Mouse (Mus musculus) midbrain, embryonic 16.5 days (tissue): ENCODE measurements around the gene Gsn. TPM values are rescaled to one million over a fixed set of nuclear protein-coding genes. Genes with fewer than 3 reads are reported as not detected.

Source experiments
- ATAC-seq: fragments of 200-750 bp; cut with Nextera tagmentation; 2 replicates; pipeline ENCODE4 v1.8.0; 2017; ENCODE audit warnings: moderate TSS enrichment
- H3K27ac ChIP-seq: fragments of 300-500 bp; sonication (generic); 2 replicates; pipeline ENCODE4 v1.5.1; 2014; ENCODE audit warnings: mild to moderate bottlenecking, low read length, mixed read lengths
- H3K27me3 ChIP-seq: fragments of 300-500 bp; sonication (generic); 2 replicates; pipeline ENCODE4 v1.6.1; 2014; ENCODE audit warnings: low read depth, low read length, mixed read lengths; ENCODE audit not compliant: control insufficient read depth, insufficient read depth
- H3K36me3 ChIP-seq: fragments of 300-500 bp; sonication (generic); 2 replicates; pipeline ENCODE4 v1.6.1; 2014; ENCODE audit warnings: mild to moderate bottlenecking, low read length, moderate library complexity, mixed read lengths; ENCODE audit not compliant: control insufficient read depth, insufficient read depth
- H3K4me1 ChIP-seq: fragments of 300-500 bp; sonication (generic); 2 replicates; pipeline ENCODE4 v1.6.1; 2014; ENCODE audit warnings: mild to moderate bottlenecking, low read length, mixed read lengths; ENCODE audit not compliant: control insufficient read depth, insufficient read depth
- H3K4me2 ChIP-seq: fragments of 300-500 bp; sonication (generic); 2 replicates; pipeline ENCODE4 v1.6.1; 2014; ENCODE audit warnings: mild to moderate bottlenecking, low read length, mixed read lengths
- H3K4me3 ChIP-seq: fragments of 300-500 bp; sonication (generic); 2 replicates; pipeline ENCODE4 v1.5.1; 2014; ENCODE audit warnings: low read depth, mild to moderate bottlenecking, low read length, moderate library complexity, mixed read lengths
- H3K9ac ChIP-seq: fragments of 300-500 bp; sonication (generic); 2 replicates; pipeline ENCODE4 v1.6.1; 2014; ENCODE audit warnings: low read depth, low read length, mixed read lengths
- H3K9me3 ChIP-seq: fragments of 300-500 bp; sonication (generic); replicated peaks from 2 replicates; pipeline ENCODE4 v1.6.1; 2014; ENCODE audit warnings: mild to moderate bottlenecking, low read length, mixed read lengths; ENCODE audit not compliant: control insufficient read depth, poor library complexity, severe bottlenecking
- WGBS: fragments of 180-500 bp; shearing (Covaris S2); extraction: QIAGEN DNeasy Blood & Tissue Kit; methylation state at CpG from one replicate; pipeline ENCODE4 v1.1.7; 2014; 5-methylcytosine and 5-hydroxymethylcytosine counted together
- polyA plus RNA-seq: library from polyadenylated mRNA; unstranded; fragments of >200 nt; fragmentation: Nextera tagmentation; extraction: Ambion mirVana; gene quantifications from 2 replicates; pipeline ENCODE4 v1.2.1, GENCODE M21; 2015

The Gsn gene
- polyA plus RNA-seq, 1 experiment from 2014 or later: 20.5 TPM

DNA sequence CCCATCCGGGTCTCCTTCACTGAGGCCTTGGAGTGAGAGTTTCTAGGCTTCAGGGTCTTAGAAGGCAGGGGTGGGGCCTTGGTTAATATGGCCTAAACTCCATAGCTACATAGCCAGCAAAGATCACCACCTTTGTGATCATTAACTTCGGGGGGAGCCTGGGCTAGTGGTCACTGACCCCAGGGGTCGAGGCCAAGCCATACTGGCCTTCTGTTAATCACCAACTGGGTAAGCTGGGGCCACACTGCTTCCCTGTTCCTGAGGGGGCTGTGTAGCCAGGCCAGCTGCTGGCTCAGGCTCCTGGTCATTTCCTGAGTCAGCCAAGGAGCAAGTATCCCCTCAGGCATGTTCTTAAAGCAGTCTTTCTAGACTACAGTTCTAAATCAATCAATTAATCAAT is 23.8 kb downstream of the Gsn start:
- ATAC-seq: no peak
- Histone ChIP-seq H3K27ac (no peak overlapping the region), H3K9me3 (no peaks in the 10 kb centered on the region), H3K4me1 (peaks cover 4% of the 10 kb centered on the region; the same call in 1 of the 2 replicates), H3K4me3 (no peak overlapping the region), H3K27me3 (peaks cover 29% of the 10 kb centered on the region), H3K4me2 (no peak overlapping the region), H3K36me3 (no peaks in the 10 kb centered on the region), H3K9ac (no peak overlapping the region)
- WGBS: 77% methylated on average over 3 of the region's 3 CpGs

DNA sequence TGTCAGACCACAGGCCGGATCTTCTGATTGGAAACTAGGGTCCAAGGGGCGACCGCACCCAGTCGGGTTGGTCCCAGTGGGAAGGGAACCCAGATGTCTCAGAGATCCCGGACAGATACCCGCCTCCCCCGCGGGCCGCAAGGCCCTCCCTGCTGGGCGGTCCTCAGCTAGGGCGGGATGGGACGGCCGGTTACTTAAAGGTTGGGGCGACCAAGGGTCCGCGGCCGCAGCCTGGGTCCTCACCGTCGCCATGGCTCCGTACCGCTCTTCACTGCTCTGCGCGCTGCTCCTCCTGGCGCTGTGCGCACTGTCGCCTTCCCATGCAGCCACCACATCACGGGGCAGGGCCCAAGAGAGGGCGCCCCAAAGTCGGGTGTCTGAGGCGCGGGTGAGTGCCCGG is 26.0 kb downstream of the Gsn start:
- Histone ChIP-seq H3K4me1 (peaks cover 4% of the 10 kb centered on the region; the same call in 1 of the 2 replicates), H3K9ac (no peak overlapping the region), H3K4me3 (peak overlapping the region; percentile 29), H3K36me3 (no peaks in the 10 kb centered on the region), H3K4me2 (peak overlapping the region; percentile 53), H3K27me3 (peaks cover 29% of the 10 kb centered on the region), H3K9me3 (no peaks in the 10 kb centered on the region), H3K27ac (no peak overlapping the region)
- 3% methylated on average over 32 of the region's 32 CpGs for WGBS
- no peak for ATAC-seq

DNA sequence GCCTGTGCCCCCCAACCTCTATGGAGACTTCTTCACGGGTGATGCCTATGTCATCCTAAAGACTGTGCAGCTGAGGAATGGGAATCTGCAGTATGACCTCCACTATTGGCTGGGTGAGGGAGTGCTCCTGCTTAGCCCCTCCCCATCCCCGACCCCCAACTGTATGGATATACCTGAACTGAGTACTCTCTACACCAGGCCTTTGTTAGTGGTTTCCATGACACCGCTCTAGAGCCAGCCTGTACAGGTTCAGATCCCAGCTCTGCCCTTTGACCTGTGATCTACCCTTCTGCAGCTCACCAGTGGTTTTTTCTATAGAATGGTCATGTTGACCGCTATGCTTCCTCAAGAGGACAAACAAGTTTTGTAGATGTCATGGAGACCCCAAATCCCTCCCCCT is 27.8 kb downstream of the Gsn start:
- Histone ChIP-seq H3K4me3 (no peak overlapping the region), H3K36me3 (no peaks in the 10 kb centered on the region), H3K4me2 (no peak overlapping the region), H3K27ac (no peak overlapping the region), H3K9ac (no peak overlapping the region), H3K27me3 (peaks cover 29% of the 10 kb centered on the region), H3K9me3 (no peaks in the 10 kb centered on the region), H3K4me1 (peaks cover 4% of the 10 kb centered on the region; the same call in 1 of the 2 replicates)
- no peak for ATAC-seq
- WGBS: 89% methylated on average over 4 of the region's 4 CpGs

DNA sequence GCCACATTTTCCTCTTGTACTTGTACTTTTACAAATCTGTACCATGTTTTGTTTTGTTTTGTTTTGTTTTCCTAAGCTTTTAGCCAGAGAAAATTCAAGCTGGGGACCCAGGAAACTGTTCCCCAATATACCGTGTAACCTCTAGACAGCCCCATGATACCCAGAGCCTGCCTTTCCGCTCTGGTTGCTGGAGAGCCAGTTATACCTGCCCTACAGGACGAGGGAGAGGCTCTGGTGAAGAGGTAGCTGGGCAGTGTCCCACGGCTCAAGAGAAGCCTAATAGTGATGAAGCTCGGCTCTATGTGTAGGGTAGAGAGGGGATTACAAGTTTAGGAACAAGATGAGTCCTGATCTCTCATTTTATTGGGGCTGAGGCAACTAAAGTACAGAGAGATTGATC is 29.0 kb downstream of the Gsn start:
- WGBS: 79% methylated on average over 5 of the region's 5 CpGs
- H3K36me3 ChIP-seq: no peaks in the 10 kb centered on the region
- H3K4me2 ChIP-seq: no peak overlapping the region
- H3K9ac ChIP-seq: no peak overlapping the region
- H3K27ac ChIP-seq: no peak overlapping the region
- peaks cover 29% of the 10 kb centered on the region for H3K27me3 ChIP-seq
- peaks cover 4% of the 10 kb centered on the region; the same call in 1 of the 2 replicates for H3K4me1 ChIP-seq
- no peak overlapping the region for H3K4me3 ChIP-seq
- no peaks in the 10 kb centered on the region for H3K9me3 ChIP-seq
- no peak for ATAC-seq

DNA sequence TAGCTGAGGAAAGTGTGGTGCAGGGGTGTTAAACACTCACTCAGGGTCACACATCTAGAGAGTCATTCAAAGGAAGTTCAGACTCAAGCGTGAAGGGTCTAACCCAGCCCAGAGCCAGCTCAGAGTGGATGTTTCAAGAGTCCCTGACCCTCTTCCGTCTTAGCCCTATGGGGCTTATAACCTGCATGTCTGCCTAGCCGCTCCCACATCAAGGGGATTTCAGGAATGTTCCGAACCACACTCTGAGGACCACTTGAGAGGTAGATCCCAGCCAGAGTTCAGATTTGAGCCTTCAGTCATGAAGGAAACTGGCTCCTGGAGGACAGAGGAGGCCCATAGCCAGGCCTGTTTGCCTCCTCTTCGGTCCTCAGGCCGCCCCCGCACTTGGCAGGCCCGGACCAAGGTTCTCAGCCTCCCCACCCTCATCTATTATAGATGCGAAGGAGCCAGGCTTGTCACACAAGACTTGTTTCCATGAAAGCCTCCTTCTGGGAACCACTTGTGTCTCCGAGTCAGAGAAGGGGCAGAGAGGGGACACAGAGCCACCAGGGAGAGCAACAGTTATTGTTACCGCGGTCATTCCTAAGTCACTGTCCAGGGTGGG is 30.9 kb downstream of the Gsn start:
- WGBS: 81% methylated on average over 12 of the region's 12 CpGs
- Histone ChIP-seq H3K27me3 (peaks cover 17% of the 10 kb centered on the region), H3K9ac (no peak overlapping the region), H3K27ac (no peak overlapping the region), H3K4me3 (no peak overlapping the region), H3K36me3 (no peaks in the 10 kb centered on the region), H3K4me1 (peaks cover 4% of the 10 kb centered on the region; the same call in 1 of the 2 replicates), H3K4me2 (no peak overlapping the region), H3K9me3 (no peaks in the 10 kb centered on the region)
- no peak for ATAC-seq

DNA sequence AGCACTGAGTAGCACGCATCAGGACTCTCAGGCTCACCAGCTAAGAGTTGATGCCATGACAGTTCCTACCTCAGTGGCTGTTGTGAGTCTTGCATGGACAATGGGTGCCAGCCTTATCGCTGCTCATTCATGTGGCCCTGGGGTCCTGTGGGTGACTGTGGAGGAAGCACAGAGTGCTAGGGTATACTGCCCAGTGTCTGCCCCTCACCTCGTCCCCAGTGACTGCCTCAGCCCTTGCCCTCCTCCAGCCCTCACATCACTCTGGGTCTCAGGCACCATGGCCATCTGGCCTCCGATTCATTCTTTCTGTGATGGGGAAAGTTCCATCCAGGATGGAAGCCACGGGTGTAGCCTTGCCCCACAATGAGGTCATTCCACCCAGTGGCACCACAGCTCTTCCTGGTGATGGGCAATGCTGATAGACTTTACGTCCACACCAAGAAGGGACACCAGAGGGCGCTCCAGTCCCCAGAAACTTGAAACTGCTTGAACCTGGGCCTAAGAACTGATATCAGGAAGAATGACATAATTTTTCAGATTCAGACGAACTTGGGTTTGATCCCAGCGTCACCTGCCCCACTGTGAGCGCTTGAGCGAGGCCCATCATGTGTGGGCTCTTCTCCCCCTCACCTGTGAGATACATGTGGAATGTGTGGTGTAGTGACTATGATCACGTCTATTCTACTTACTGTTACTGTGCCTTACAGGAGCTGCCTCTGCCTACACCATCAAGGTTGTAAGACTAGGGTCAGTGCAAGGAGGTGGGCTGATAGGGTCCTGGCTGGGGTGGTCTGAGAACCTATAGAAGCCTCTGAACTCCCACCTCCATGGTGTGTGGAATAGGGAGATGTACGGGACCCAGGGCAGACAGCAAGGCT is 32.8 kb downstream of the Gsn start:
- Histone ChIP-seq H3K9ac (no peak overlapping the region), H3K27ac (no peak overlapping the region), H3K27me3 (peaks cover 2% of the 10 kb centered on the region), H3K4me1 (no peaks in the 10 kb centered on the region), H3K4me3 (no peak overlapping the region), H3K9me3 (no peaks in the 10 kb centered on the region), H3K36me3 (no peaks in the 10 kb centered on the region), H3K4me2 (no peak overlapping the region)
- peak; percentile 57; the same call in 1 of the 2 replicates for ATAC-seq
- WGBS: 42% methylated on average over 13 of the region's 13 CpGs

DNA sequence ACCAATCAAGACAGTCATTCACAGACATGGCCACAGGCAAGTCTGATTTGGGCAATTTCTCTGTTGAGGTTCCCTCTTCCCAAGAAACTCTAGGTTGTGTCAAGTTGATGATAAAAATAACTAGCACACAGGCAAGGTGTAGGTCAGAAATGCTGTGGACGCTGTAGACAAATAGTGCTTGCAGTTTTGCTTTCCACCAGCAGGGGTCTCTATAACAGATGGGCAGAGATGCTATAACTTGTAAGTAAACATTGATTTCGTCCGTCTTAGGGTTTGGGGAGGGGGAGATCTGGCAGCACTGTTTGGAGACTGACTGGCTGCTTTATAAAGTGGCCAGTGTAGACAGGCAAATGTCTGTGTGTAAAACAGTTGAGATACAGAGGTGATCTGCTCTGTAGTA is 35.7 kb downstream of the Gsn start:
- Histone ChIP-seq H3K27me3 (no peaks in the 10 kb centered on the region), H3K9ac (no peak overlapping the region), H3K4me1 (no peaks in the 10 kb centered on the region), H3K4me3 (no peak overlapping the region), H3K4me2 (no peak overlapping the region), H3K9me3 (no peaks in the 10 kb centered on the region), H3K36me3 (no peaks in the 10 kb centered on the region), H3K27ac (no peak overlapping the region)
- no peak for ATAC-seq
- 14% methylated on average over 3 of the region's 3 CpGs for WGBS

DNA sequence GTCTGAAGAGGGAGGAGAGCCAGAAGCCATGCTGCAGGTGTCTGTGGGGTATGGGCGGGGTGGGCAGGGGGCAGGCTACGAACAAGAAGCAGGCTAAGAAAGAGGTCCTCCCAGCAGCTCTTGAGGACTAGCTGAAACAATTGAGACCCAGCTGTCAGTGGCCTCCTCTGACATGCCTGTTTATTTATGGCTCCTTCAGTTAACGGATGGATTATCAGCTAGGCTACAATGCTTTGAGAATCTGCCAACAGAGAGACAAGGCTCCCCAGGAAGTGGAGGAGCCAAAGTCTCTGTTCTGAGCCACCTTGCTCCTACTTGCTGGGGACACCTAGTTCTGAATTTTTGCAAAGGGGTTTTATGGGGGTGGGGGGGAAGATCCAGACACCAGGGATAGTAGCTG is 36.5 kb downstream of the Gsn start:
- H3K4me2 ChIP-seq: no peak overlapping the region
- no peaks in the 10 kb centered on the region for H3K36me3 ChIP-seq
- no peak overlapping the region for H3K9ac ChIP-seq
- no peak overlapping the region for H3K27ac ChIP-seq
- no peak for ATAC-seq
- H3K4me1 ChIP-seq: no peaks in the 10 kb centered on the region
- 57% methylated on average over 3 of the region's 3 CpGs for WGBS
- H3K4me3 ChIP-seq: no peak overlapping the region
- H3K27me3 ChIP-seq: no peaks in the 10 kb centered on the region
- no peaks in the 10 kb centered on the region for H3K9me3 ChIP-seq

DNA sequence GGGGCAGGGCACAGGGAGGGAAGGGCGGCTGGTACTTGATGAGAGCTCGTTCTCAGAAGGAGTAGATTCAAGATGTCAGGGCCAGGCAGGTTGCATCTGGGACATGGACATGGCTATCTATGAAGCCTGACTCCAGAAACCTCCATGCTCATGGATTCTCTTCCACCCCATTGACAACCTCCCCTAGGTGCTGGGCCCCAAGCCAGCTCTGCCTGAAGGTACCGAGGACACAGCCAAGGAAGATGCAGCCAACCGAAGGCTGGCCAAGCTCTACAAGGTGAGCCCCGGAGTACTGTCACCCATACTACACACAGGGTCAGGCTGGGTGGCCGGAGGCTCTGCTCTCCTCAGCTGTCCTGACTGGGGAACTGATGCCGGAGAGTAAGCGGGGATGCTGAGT is 37.1 kb downstream of the Gsn start:
- ATAC-seq: no peak
- Histone ChIP-seq H3K4me1 (no peaks in the 10 kb centered on the region), H3K4me3 (no peak overlapping the region), H3K4me2 (no peak overlapping the region), H3K36me3 (no peaks in the 10 kb centered on the region), H3K27me3 (no peaks in the 10 kb centered on the region), H3K9me3 (no peaks in the 10 kb centered on the region), H3K9ac (no peak overlapping the region), H3K27ac (no peak overlapping the region)
- 92% methylated on average over 8 of the region's 8 CpGs for WGBS
